Mouse (Mus musculus) gastrocnemius, postnatal 14 days (tissue): ENCODE results near the gene Morn1. TPM values are rescaled to one million over a fixed set of nuclear protein-coding genes. Genes with fewer than 3 reads are reported as not detected.

ENCODE experiments used
- DNase-seq: peaks from one replicate; pipeline ENCODE4 v3.0.0; 2021; ENCODE audit warnings: mixed read lengths
- intact Hi-C: fragments of 180-260 bp; cut with DNase I; formaldehyde crosslinking; loops from one replicate; pipeline ENCODE4 v1.15.1; 2025; ENCODE audit warnings: low total_unique reads
- long read RNA-seq, 2 experiments: library from polyadenylated mRNA; stranded (forward); transcript quantifications; one replicate each; pipeline ENCODE4 v2.0.0; 2021
- total RNA-seq, 2 experiments: library from RNA; stranded (reverse); gene quantifications; 2 replicates each; pipeline ENCODE4 v1.2.3; 2021

Gene Morn1
- total RNA-seq: 1 to 10 TPM; 2.3 to 2.9 TPM
- long read RNA-seq, experiment 1, partial matches to known transcripts: 0 of 1 reads
- long read RNA-seq, experiment 1, other reads (novel, unspliced or antisense): 0 of 1 reads
- long read RNA-seq, experiment 2, partial matches to known transcripts: 0 of 1 reads
- long read RNA-seq, experiment 2, other reads (novel, unspliced or antisense): 1 of 1 reads

GRCm38 (mm10) chr4:155086108-155087024 lies at the start of gene Morn1, which contains the start of gene Rer1:
Gene Morn1, plus strand, starts transcription at chr4:155086577.
Gene Rer1, minus strand, starts transcription at chr4:155086382.
- intact Hi-C loops: no loop called here
- peak; percentile 100 for DNase-seq

- intact Hi-C loops: no loop called here
- no peak for DNase-seq
Measured at GRCm38 (mm10) chr4:155040197-155040596, 46.2 kb upstream of the Morn1 start.

- intact Hi-C loops: no loop called here
- no peak for DNase-seq
Measured at GRCm38 (mm10) chr4:155040696-155041095, 45.7 kb upstream of the Morn1 start.

- intact Hi-C loops: no loop called here
- no peak for DNase-seq
Measured at GRCm38 (mm10) chr4:155042606-155043288, 43.6 kb upstream of the Morn1 start.

- intact Hi-C loops: no loop called here
- DNase-seq: no peak
Measured at GRCm38 (mm10) chr4:155043289-155043625, 43.1 kb upstream of the Morn1 start.

- intact Hi-C loops: no loop called here
Measured at GRCm38 (mm10) chr4:155046636-155047035, 39.7 kb upstream of the Morn1 start.

GRCm38 (mm10) chr4:155050116-155050515 lies 36.3 kb upstream of the Morn1 start:
- no peak for DNase-seq
- intact Hi-C loops: no loop called here

More at GRCm38 (mm10) chr4:155046636-155047035, 39.7 kb upstream of the Morn1 start:
- no peak for DNase-seq

GRCm38 (mm10) chr4:155056724-155057123 lies 29.7 kb upstream of the Morn1 start, which contains the start of gene Plch2:
Gene Plch2, minus strand, starts transcription at chr4:155056784.
- intact Hi-C loops: no loop called here
- DNase-seq: no peak

GRCm38 (mm10) chr4:155058325-155058724 lies 28.1 kb upstream of the Morn1 start:
- intact Hi-C loops: no loop called here
- DNase-seq: no peak

- intact Hi-C loops: loop anchor here (5.0 kb wide), 2 partner anchors 77 to 192 kb away; no protein-coding TSS in a partner anchor
- DNase-seq: no peak
Measured at GRCm38 (mm10) chr4:155063895-155064294, 22.5 kb upstream of the Morn1 start.

- intact Hi-C loops: loop anchor here (5.0 kb wide), 2 partner anchors 77 to 192 kb away; no protein-coding TSS in a partner anchor
Measured at GRCm38 (mm10) chr4:155064474-155064873, 21.9 kb upstream of the Morn1 start.

GRCm38 (mm10) chr4:155065970-155066833 lies 20.2 kb upstream of the Morn1 start:
- intact Hi-C loops: no loop called here
- DNase-seq: peak; percentile 81

More at GRCm38 (mm10) chr4:155064474-155064873, 21.9 kb upstream of the Morn1 start:
- DNase-seq: no peak

- intact Hi-C loops: no loop called here
- DNase-seq: peak; percentile 97
Measured at GRCm38 (mm10) chr4:155066834-155067522, 19.4 kb upstream of the Morn1 start, which contains the start of gene Pex10. Gene Pex10, plus strand, starts transcription at chr4:155067016.

GRCm38 (mm10) chr4:155068357-155068972 lies 17.9 kb upstream of the Morn1 start:
- DNase-seq: no peak
- intact Hi-C loops: no loop called here

- no peak for DNase-seq
- intact Hi-C loops: no loop called here
Measured at GRCm38 (mm10) chr4:155069191-155069590, 17.2 kb upstream of the Morn1 start.

GRCm38 (mm10) chr4:155070199-155070598 lies 16.2 kb upstream of the Morn1 start:
- DNase-seq: no peak
- intact Hi-C loops: no loop called here

GRCm38 (mm10) chr4:155070921-155071320 lies 15.5 kb upstream of the Morn1 start:
- intact Hi-C loops: no loop called here
- DNase-seq: no peak

GRCm38 (mm10) chr4:155074418-155074817 lies 12.0 kb upstream of the Morn1 start:
- intact Hi-C loops: no loop called here

More at GRCm38 (mm10) chr4:155074418-155074817, 12.0 kb upstream of the Morn1 start:
- DNase-seq: no peak
